Mouse (Mus musculus) urinary bladder, postnatal 25 days (tissue): Measurements from ENCODE around the gene Dock2.
"Not testable (repeated sequence)": the region's sequence is repeated elsewhere in the genome, so short reads cannot be mapped to it uniquely, and the experiment has no call there.

Experiments
- DNase-seq: peaks from one replicate; pipeline ENCODE4 v3.0.0; 2022; ENCODE audit warnings: low spot score

Gene Dock2

GRCm38 (mm10) chr11:34290265-34290664 is 493.4 kb downstream of the Dock2 start:
- DNase-seq = no peak

- DNase-seq = no peak
Measured at GRCm38 (mm10) chr11:34284124-34284808, 499.4 kb downstream of the Dock2 start.

GRCm38 (mm10) chr11:34277047-34277445 is 506.6 kb downstream of the Dock2 start:
- no peak for DNase-seq

- DNase-seq = no peak
Measured at GRCm38 (mm10) chr11:34276363-34277046, 507.2 kb downstream of the Dock2 start.

- no peak for DNase-seq
Measured at GRCm38 (mm10) chr11:34275941-34276340, 507.8 kb downstream of the Dock2 start.

- DNase-seq = no peak
Measured at GRCm38 (mm10) chr11:34272016-34272415, 511.7 kb downstream of the Dock2 start.

- DNase-seq = no peak
Measured at GRCm38 (mm10) chr11:34264099-34264498, 519.6 kb downstream of the Dock2 start.

GRCm38 (mm10) chr11:34258849-34259469 is 524.7 kb downstream of the Dock2 start:
- no peak for DNase-seq

- no peak for DNase-seq
Measured at GRCm38 (mm10) chr11:34257548-34258189, 526.0 kb downstream of the Dock2 start.

GRCm38 (mm10) chr11:34242979-34243378 is 540.7 kb downstream of the Dock2 start:
- DNase-seq = no peak

- DNase-seq = no peak
Measured at GRCm38 (mm10) chr11:34240252-34240651, 543.4 kb downstream of the Dock2 start.

GRCm38 (mm10) chr11:34239691-34240090 is 544.0 kb downstream of the Dock2 start:
- no peak for DNase-seq

- DNase-seq = no peak
Measured at GRCm38 (mm10) chr11:34236885-34237284, 546.8 kb downstream of the Dock2 start.

- no peak for DNase-seq
Measured at GRCm38 (mm10) chr11:34236091-34236759, 547.5 kb downstream of the Dock2 start.

- DNase-seq = peak; percentile 52
Measured at GRCm38 (mm10) chr11:34228758-34229364, 554.8 kb downstream of the Dock2 start.

- DNase-seq = no peak
Measured at GRCm38 (mm10) chr11:34227180-34227579, 556.5 kb downstream of the Dock2 start.

GRCm38 (mm10) chr11:34220596-34220995 is 563.1 kb downstream of the Dock2 start:
- DNase-seq = not testable (repeated sequence)

- peak; percentile 61 for DNase-seq
Measured at GRCm38 (mm10) chr11:34212853-34213252, 570.8 kb downstream of the Dock2 start.

- DNase-seq = no peak
Measured at GRCm38 (mm10) chr11:34207989-34208388, 575.7 kb downstream of the Dock2 start, which contains the start of gene Foxi1. Gene Foxi1, minus strand, starts transcription at chr11:34208089.

- DNase-seq = no peak
Measured at GRCm38 (mm10) chr11:34202769-34203168, 580.9 kb downstream of the Dock2 start.

- DNase-seq = no peak
Measured at GRCm38 (mm10) chr11:34195142-34195541, 588.5 kb downstream of the Dock2 start.
